Mouse (Mus musculus) hindbrain, postnatal 0 days (tissue): ENCODE results near the gene Picalm. TPM values are rescaled to one million over a fixed set of nuclear protein-coding genes. Genes with fewer than 3 reads are reported as not detected.

Experiments
- ATAC-seq: fragments of 200-750 bp; cut with Nextera tagmentation; 2 replicates; pipeline ENCODE4 v1.8.0; 2017; ENCODE audit warnings: mild to moderate bottlenecking, moderate TSS enrichment, moderate library complexity
- DNase-seq: peaks from one replicate; pipeline ENCODE4 v3.0.0-alpha.2; 2015; ENCODE audit warnings: low spot score
- H3K27ac ChIP-seq: fragments of 300-500 bp; sonication (generic); 2 replicates; pipeline ENCODE4 v1.5.1; 2014; ENCODE audit warnings: mild to moderate bottlenecking
- H3K27me3 ChIP-seq: fragments of 300-500 bp; sonication (generic); 2 replicates; pipeline ENCODE4 v1.6.1; 2014; ENCODE audit warnings: low read length, mixed read lengths; ENCODE audit not compliant: insufficient read depth
- H3K36me3 ChIP-seq: fragments of 300-500 bp; sonication (generic); 2 replicates; pipeline ENCODE4 v1.6.1; 2014; ENCODE audit warnings: low read length, mixed read lengths; ENCODE audit not compliant: insufficient read depth
- H3K4me1 ChIP-seq: fragments of 300-500 bp; sonication (generic); 2 replicates; pipeline ENCODE4 v1.6.1; 2014; ENCODE audit warnings: antibody characterized with exemption, low read length, mixed read lengths; ENCODE audit not compliant: insufficient read depth
- H3K4me2 ChIP-seq: fragments of 300-500 bp; sonication (generic); 2 replicates; pipeline ENCODE4 v1.6.1; 2014; ENCODE audit warnings: low read depth, mild to moderate bottlenecking, low read length, moderate library complexity, mixed read lengths
- H3K4me3 ChIP-seq: fragments of 300-500 bp; sonication (generic); 2 replicates; pipeline ENCODE4 v1.5.1; 2014; ENCODE audit warnings: low read length
- H3K9ac ChIP-seq: fragments of 300-500 bp; sonication (generic); replicated peaks from 2 replicates; pipeline ENCODE4 v1.6.1; 2014; ENCODE audit warnings: mild to moderate bottlenecking, low read length, moderate library complexity, mixed read lengths
- H3K9me3 ChIP-seq: fragments of 300-500 bp; sonication (generic); 2 replicates; pipeline ENCODE4 v1.6.1; 2016; ENCODE audit warnings: low read length, mixed read lengths
- CTCF ChIP-seq: IDR thresholded peaks from 2 replicates; pipeline ENCODE4 v1.5.1; 2016; ENCODE audit warnings: antibody characterized with exemption, control low read depth, low read depth
- WGBS: fragments of 180-500 bp; shearing (Covaris S2); extraction: QIAGEN DNeasy Blood & Tissue Kit; methylation state at CpG from one replicate; pipeline ENCODE4 v1.1.7; 2014; 5-methylcytosine and 5-hydroxymethylcytosine counted together
- polyA plus RNA-seq: library from polyadenylated mRNA; unstranded; fragments of >200 nt; fragmentation: Nextera tagmentation; extraction: Ambion mirVana; gene quantifications from 2 replicates; pipeline ENCODE4 v1.2.1, GENCODE M21; 2015
- total RNA-seq: library from RNA; depleted of rRNA; stranded (reverse); fragments of >200 nt; gene quantifications from 2 replicates; pipeline ENCODE4 v1.2.3, GENCODE M21; 2014

Gene Picalm
- total and polyA plus RNA-seq, 2 experiments from 2014 or later, result 22.4 to 141 TPM

DNA sequence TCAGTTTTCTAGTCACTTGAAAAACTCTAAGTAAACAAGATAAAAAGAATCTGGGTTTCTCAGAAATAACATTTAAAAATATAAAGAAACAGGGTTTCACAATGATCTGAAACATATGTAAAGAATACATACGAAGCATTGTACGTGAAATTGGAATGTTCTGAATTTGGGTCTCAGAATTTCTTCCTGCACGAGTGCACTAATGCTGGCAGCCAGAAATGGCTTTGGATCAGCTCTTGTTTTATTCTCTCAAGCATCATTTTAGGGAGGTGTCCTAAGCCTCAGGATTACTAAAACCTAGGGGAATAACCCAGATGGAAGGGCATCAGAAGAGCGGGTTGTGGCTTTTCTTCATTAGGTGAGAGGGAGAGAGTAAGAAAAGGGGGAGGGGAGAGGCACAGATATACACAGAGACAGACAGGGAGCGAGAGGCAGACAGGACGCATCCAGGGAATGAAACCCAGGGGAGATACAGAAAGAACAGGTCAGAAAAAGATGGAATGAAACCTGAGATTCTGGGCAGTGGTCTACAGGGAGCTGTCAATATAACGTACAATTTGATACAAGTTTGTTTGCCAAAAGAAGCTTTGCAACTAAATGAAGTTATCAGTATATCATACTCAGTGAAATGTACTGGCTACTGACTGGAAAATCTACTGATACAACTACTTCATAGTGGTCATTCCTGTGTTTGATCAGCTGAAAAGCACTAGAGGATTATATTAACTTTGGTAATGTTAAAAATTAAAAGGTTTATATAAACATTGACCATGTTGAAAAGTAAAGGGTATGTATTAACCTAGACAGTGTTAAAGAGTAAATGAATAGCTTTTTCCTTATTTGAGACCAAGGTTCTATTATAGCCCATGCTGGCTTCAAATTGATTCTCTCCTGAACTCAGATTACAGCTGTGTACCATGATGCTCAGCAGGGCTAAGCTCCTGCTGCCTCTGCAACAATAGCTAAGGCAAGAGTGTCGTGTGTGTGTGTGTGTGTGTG lies 37.3 kb upstream of the Picalm start:
- Histone ChIP-seq H3K27me3 (no peaks in the 10 kb centered on the region), H3K9ac (no peak overlapping the region), H3K4me2 (no peak overlapping the region), H3K36me3 (no peaks in the 10 kb centered on the region), H3K9me3 (no peaks in the 10 kb centered on the region), H3K4me3 (no peak overlapping the region), H3K4me1 (no peaks in the 10 kb centered on the region), H3K27ac (no peak overlapping the region)
- 85% methylated on average over 8 of the region's 8 CpGs for WGBS
- ATAC-seq (no peak), DNase-seq (no peak)
- no peak for TF ChIP-seq CTCF

GRCm38 (mm10) chr7:90095097-90095496 lies 34.9 kb upstream of the Picalm start:
- ATAC-seq, result no peak
- Histone ChIP-seq H3K27ac (no peak overlapping the region), H3K36me3 (no peaks in the 10 kb centered on the region), H3K4me2 (no peak overlapping the region), H3K4me3 (no peak overlapping the region), H3K4me1 (no peaks in the 10 kb centered on the region), H3K9ac (no peak overlapping the region), H3K9me3 (no peaks in the 10 kb centered on the region), H3K27me3 (no peaks in the 10 kb centered on the region)
- DNase-seq, result no peak
- 77% methylated on average over 5 of the region's 5 CpGs for WGBS
- TF ChIP-seq CTCF, result no peak

- DNase-seq, result peak; percentile 42
- no peak overlapping the region for H3K4me2 ChIP-seq
- 51% methylated on average over 6 of the region's 6 CpGs for WGBS
- no peak for TF ChIP-seq CTCF
- H3K27me3 ChIP-seq, result no peaks in the 10 kb centered on the region
- H3K27ac ChIP-seq, result no peak overlapping the region
- no peaks in the 10 kb centered on the region for H3K9me3 ChIP-seq
- no peaks in the 10 kb centered on the region for H3K4me1 ChIP-seq
- no peak overlapping the region for H3K9ac ChIP-seq
- no peaks in the 10 kb centered on the region for H3K36me3 ChIP-seq
- no peak overlapping the region for H3K4me3 ChIP-seq
- peak; percentile 45; the same call in 1 of the 2 replicates for ATAC-seq
Observed at GRCm38 (mm10) chr7:90095766-90096372, 34.1 kb upstream of the Picalm start.

- Histone ChIP-seq H3K36me3 (no peaks in the 10 kb centered on the region), H3K4me1 (no peaks in the 10 kb centered on the region), H3K4me2 (no peak overlapping the region), H3K9ac (no peak overlapping the region), H3K4me3 (no peak overlapping the region), H3K9me3 (no peaks in the 10 kb centered on the region), H3K27me3 (no peaks in the 10 kb centered on the region), H3K27ac (no peak overlapping the region)
- ATAC-seq, result no peak
- no peak for DNase-seq
- 61% methylated on average over 2 of the region's 2 CpGs for WGBS
- TF ChIP-seq CTCF, result no peak
Observed at GRCm38 (mm10) chr7:90096609-90097008, 33.4 kb upstream of the Picalm start.

DNA sequence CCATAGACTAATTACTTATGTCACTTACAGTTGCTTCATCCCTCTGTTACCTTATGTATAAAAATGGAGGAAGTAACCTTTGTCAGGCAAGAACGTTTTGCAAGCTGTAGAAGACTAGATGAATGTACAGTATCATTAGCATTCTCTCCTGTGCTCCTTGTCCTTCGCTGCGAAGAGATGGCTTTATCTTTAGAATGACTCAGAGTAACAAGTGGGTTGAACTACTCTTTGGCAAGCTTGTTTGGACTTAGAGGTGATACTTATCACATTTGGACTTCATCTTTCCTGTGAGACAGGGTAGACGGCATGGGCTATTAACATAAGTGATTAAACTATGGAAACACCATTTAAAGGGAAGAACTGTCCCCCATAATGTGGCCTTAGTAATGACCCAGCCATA lies 31.8 kb upstream of the Picalm start:
- H3K9ac ChIP-seq, result no peak overlapping the region
- no peaks in the 10 kb centered on the region for H3K36me3 ChIP-seq
- no peak overlapping the region for H3K27ac ChIP-seq
- no peak overlapping the region for H3K4me3 ChIP-seq
- 86% methylated on average over 4 of the region's 4 CpGs for WGBS
- no peaks in the 10 kb centered on the region for H3K4me1 ChIP-seq
- ATAC-seq (no peak), DNase-seq (no peak)
- no peaks in the 10 kb centered on the region for H3K27me3 ChIP-seq
- H3K4me2 ChIP-seq, result no peak overlapping the region
- TF ChIP-seq CTCF, result no peak
- H3K9me3 ChIP-seq, result no peaks in the 10 kb centered on the region

GRCm38 (mm10) chr7:90099248-90099647 lies 30.8 kb upstream of the Picalm start:
- Histone ChIP-seq H3K9ac (peak overlapping the region; percentile 1; the same call in 1 of the 2 replicates), H3K4me3 (peak overlapping the region; percentile 5; the same call in 1 of the 2 replicates), H3K27ac (no peak overlapping the region), H3K4me1 (no peaks in the 10 kb centered on the region), H3K9me3 (no peaks in the 10 kb centered on the region), H3K4me2 (peak overlapping the region; percentile 46), H3K36me3 (no peaks in the 10 kb centered on the region), H3K27me3 (no peaks in the 10 kb centered on the region)
- 21% methylated on average over 10 of the region's 10 CpGs for WGBS
- ATAC-seq, result peak; percentile 40; the same call in 1 of the 2 replicates
- no peak for TF ChIP-seq CTCF
- peak; percentile 38 for DNase-seq
